In genomic region chr13:93978703-93979495, GRCm38 (mm10) we compare ENCODE assay signal across 21 mouse cellular contexts.
DNase-seq lines count a peak whose midpoint lies in the region; ATAC-seq and TF ChIP-seq lines count a peak whose summit lies in the region.
"Had no signal": no experiment of that assay in that cellular context is flagged by ENCODE, and none has a peak within 500 bp of the region (broad histone marks: within the 10 kb centered on the region; RNA-seq: fewer than 3 reads in every experiment).

No protein-coding gene starts in this region.

- H3K36me3 ChIP-seq in forebrain, embryonic 14.5 days (ENCODE audit: control insufficient read depth, insufficient read depth, low read length) = no peaks in the 10 kb centered on the region
- H3K36me3 ChIP-seq: embryonic facial prominence, embryonic 10.5 days; hindbrain, embryonic 10.5 days; liver, embryonic 12.5 days; lung, embryonic 15.5 days had no signal

- H3K4me3 ChIP-seq in bone marrow macrophage, adult 2 months (ENCODE audit: insufficient read depth, low read length) = no peak overlapping the region
- H3K4me3 ChIP-seq in forebrain, embryonic 14.5 days (ENCODE audit: low read depth, low read length) = no peak overlapping the region
- H3K4me3 ChIP-seq: embryonic facial prominence, embryonic 10.5 days; erythroblast, embryonic 14.5 days; heart, adult 2 months; hindbrain, embryonic 10.5 days; liver, embryonic 12.5 days; lung, embryonic 15.5 days had no signal

- peak; percentile 46 for DNase-seq in adrenal gland, adult 2 months
- DNase-seq in adrenal gland, postnatal 10 days = no peak
- DNase-seq in kidney, adult 9 months = peak; percentile 22
- DNase-seq in kidney, adult 18-20 months = no peak
- no peak for DNase-seq in cerebellum, adult 9-11 months
- DNase-seq in forebrain, embryonic 14.5 days (ENCODE audit: low spot score) = no peak
- DNase-seq: cerebellum, postnatal 25 days; forebrain, postnatal 0 days; heart, adult 2 months; layer of hippocampus, postnatal 36 days; midbrain, embryonic 14.5 days; right cerebral cortex, adult 18-20 months; thymus, postnatal 36 days had no signal

- H3K9ac ChIP-seq in forebrain, embryonic 14.5 days (ENCODE audit: low read length) = no peak overlapping the region
- H3K9ac ChIP-seq: forebrain, postnatal 0 days; liver, embryonic 12.5 days; lung, embryonic 15.5 days had no signal

- TF ChIP-seq CTCF in bone marrow macrophage, adult 2 months (IDR thresholded peaks at IDR 0.05; ENCODE audit: low read depth, low read length) = no peak

- peak overlapping the region; percentile 59 for H3K27ac ChIP-seq in bone marrow macrophage, adult 2 months (ENCODE audit: insufficient read depth, low read depth, low read length)
- no peak overlapping the region for H3K27ac ChIP-seq in forebrain, embryonic 14.5 days (ENCODE audit: low read depth, low read length)
- H3K27ac ChIP-seq: embryonic facial prominence, embryonic 10.5 days; heart, adult 2 months; hindbrain, embryonic 10.5 days; liver, embryonic 12.5 days; lung, embryonic 15.5 days had no signal

- no peaks in the 10 kb centered on the region for H3K27me3 ChIP-seq in forebrain, embryonic 14.5 days (replicated peaks; ENCODE audit: control insufficient read depth, insufficient read depth, low read length)
- H3K27me3 ChIP-seq: liver, embryonic 12.5 days; lung, embryonic 15.5 days had no signal

- TF ChIP-seq POLR2A in bone marrow macrophage, adult 2 months (IDR thresholded peaks at IDR 0.05; ENCODE audit: borderline replicate concordance, low read depth, low read length) = no peak

- peaks cover 42% of the 10 kb centered on the region for H3K4me1 ChIP-seq in bone marrow macrophage, adult 2 months (ENCODE audit: control insufficient read depth, insufficient read depth, low read length)
- H3K4me1 ChIP-seq in forebrain, embryonic 14.5 days (ENCODE audit: control insufficient read depth, insufficient read depth, low read length) = no peaks in the 10 kb centered on the region
- H3K4me1 ChIP-seq: liver, embryonic 12.5 days; lung, embryonic 15.5 days had no signal

- H3K4me2 ChIP-seq in forebrain, embryonic 14.5 days (ENCODE audit: low read length) = no peak overlapping the region
- H3K4me2 ChIP-seq: liver, embryonic 12.5 days; lung, embryonic 15.5 days had no signal

- 67% methylated on average over 12 of the region's 12 CpGs for WGBS in forebrain, embryonic 14.5 days

- H3K9me3 ChIP-seq in forebrain, embryonic 14.5 days (replicated peaks; ENCODE audit: control insufficient read depth, low read length) = no peaks in the 10 kb centered on the region
- H3K9me3 ChIP-seq: embryonic facial prominence, embryonic 10.5 days; hindbrain, embryonic 10.5 days; liver, embryonic 12.5 days; lung, embryonic 15.5 days had no signal

- peak; percentile 67 for ATAC-seq in megakaryocyte progenitor cell, adult 5-6 weeks (replicated peaks; ENCODE audit: poor library complexity)
- ATAC-seq in forebrain, embryonic 14.5 days = no peak
- ATAC-seq: forebrain, postnatal 0 days; inflammation-experienced regulatory T-cells, adult 6 months; liver, embryonic 12.5 days had no signal

Comparison
In these comparisons a context has a peak if more than half of its experiments do, and no peak if none do; other contexts are left out.
1. DNase-seq: peak in adrenal gland, adult 2 months (single experiment) and kidney, adult 9 months (single experiment); none in adrenal gland, postnatal 10 days (single experiment), kidney, adult 18-20 months (single experiment), cerebellum, adult 9-11 months (single experiment) and forebrain, embryonic 14.5 days (single experiment).